Mouse (Mus musculus) heart, embryonic 13.5 days (tissue): ENCODE results near the gene Plagl1. TPM values are rescaled to one million over a fixed set of nuclear protein-coding genes. Genes with fewer than 3 reads are reported as not detected.
"Not testable (repeated sequence)": the region's sequence is repeated elsewhere in the genome, so short reads cannot be mapped to it uniquely, and the experiment has no call there.

Experiments used
- ATAC-seq: fragments of 200-750 bp; cut with Nextera tagmentation; 2 replicates; pipeline ENCODE4 v1.8.0; 2017; ENCODE audit warnings: moderate TSS enrichment; ENCODE audit not compliant: insufficient number of reproducible peaks, low FRiP score, low TSS enrichment; ENCODE audit errors: extremely low read depth
- H3K27ac ChIP-seq: fragments of 300-500 bp; sonication (generic); replicated peaks from 2 replicates; pipeline ENCODE4 v1.5.1; 2015; ENCODE audit warnings: moderate library complexity, mild to moderate bottlenecking, inconsistent platforms
- H3K27me3 ChIP-seq: fragments of 300-500 bp; sonication (generic); replicated peaks from 2 replicates; pipeline ENCODE4 v1.6.1; 2015; ENCODE audit warnings: mild to moderate bottlenecking, inconsistent platforms
- H3K36me3 ChIP-seq: fragments of 300-500 bp; sonication (generic); 2 replicates; pipeline ENCODE4 v1.6.1; 2015; ENCODE audit warnings: mild to moderate bottlenecking, inconsistent platforms
- H3K4me1 ChIP-seq: fragments of 300-500 bp; sonication (generic); 2 replicates; pipeline ENCODE4 v1.6.1; 2015; ENCODE audit warnings: inconsistent platforms
- H3K4me2 ChIP-seq: fragments of 300-500 bp; sonication (generic); 2 replicates; pipeline ENCODE4 v1.6.1; 2015; ENCODE audit warnings: inconsistent platforms, mild to moderate bottlenecking, moderate library complexity
- H3K4me3 ChIP-seq: fragments of 300-500 bp; sonication (generic); 2 replicates; pipeline ENCODE4 v1.5.1; 2015; ENCODE audit warnings: moderate library complexity, mild to moderate bottlenecking, inconsistent platforms
- H3K9ac ChIP-seq: fragments of 300-500 bp; sonication (generic); 2 replicates; pipeline ENCODE4 v1.6.1; 2015; ENCODE audit warnings: inconsistent platforms, mild to moderate bottlenecking, moderate library complexity
- H3K9me3 ChIP-seq: fragments of 300-500 bp; sonication (generic); 2 replicates; pipeline ENCODE4 v1.6.1; 2016; ENCODE audit warnings: inconsistent platforms
- WGBS: fragments of 180-500 bp; shearing (Covaris S2); methylation state at CpG from one replicate; pipeline ENCODE4 v1.1.7; 2015; ENCODE audit warnings: mixed read lengths; 5-methylcytosine and 5-hydroxymethylcytosine counted together
- polyA plus RNA-seq: library from polyadenylated mRNA; unstranded; fragments of >200 nt; fragmentation: Nextera tagmentation; extraction: Ambion mirVana; gene quantifications from 2 replicates; pipeline ENCODE4 v1.2.1, GENCODE M21; 2015

The Plagl1 gene
- polyA plus RNA-seq, result 202 and 217 TPM in 2 replicates

DNA sequence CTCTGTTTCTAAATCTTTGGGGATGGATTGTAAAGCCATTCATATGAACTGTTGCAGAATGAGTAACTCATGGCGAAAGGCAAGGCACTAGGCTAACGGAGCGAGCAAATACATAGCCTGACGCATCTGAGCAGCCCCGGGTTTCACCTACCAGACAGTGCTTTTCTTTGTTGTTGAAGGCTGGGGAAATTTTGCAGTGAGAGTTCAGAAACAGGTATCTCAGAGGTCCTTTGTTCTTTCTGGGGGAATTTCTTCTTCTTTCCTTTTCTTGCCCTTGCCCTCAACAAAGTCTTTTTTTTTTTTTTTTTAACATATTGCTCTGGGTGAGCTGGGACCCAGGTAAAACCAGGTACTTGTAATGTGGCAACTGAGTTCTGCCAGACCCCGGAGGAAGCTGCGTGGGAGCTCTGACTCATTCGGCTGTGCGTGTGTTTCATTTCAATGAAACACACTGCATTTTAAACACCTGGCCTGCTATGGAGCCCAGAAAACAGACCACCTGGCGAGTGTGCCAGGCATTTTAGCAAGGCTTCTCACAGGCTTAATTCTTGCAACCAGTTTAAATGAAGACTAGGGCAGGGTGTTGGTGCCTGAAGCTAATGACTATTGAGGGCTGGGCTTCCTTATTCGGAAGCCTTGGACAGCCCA is at the start of gene Plagl1:
Plagl1 (plus strand) TSS at position 484 of the 648 bp plus-strand sequence.
- Histone ChIP-seq H3K4me3 (peak within 1 kb of the TSS; percentile 50), H3K27ac (no peak within 1 kb of the TSS), H3K36me3 (no peaks in the 10 kb centered on the region), H3K9ac (peak within 1 kb of the TSS; percentile 63), H3K4me1 (peaks cover 12% of the 10 kb centered on the region), H3K27me3 (peaks cover 45% of the 10 kb centered on the region), H3K4me2 (peak within 1 kb of the TSS; percentile 76), H3K9me3 (no peaks in the 10 kb centered on the region)
- ATAC-seq, result no peak
- WGBS, result 56% methylated on average over 11 of the region's 11 CpGs

DNA sequence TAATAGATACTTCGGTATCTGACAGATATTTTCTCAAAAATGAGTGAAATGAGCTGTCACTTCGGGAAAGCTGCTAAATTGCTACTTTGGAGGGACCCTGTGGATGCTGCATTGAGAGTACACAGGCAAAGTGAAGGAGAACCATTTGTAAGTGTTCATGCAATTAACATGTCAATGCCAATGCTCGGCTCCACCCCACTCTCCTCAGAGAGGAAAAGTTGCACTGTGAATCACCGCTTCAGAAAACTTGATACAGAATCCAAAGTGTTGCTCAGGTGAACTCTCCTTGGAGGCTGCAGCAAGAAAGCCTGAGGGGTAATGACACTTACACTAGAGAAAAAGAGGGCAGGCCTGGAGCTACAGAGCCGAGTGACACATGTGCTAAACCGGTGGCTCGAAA is 46.3 kb upstream of the Plagl1 start:
- 74% methylated on average over 7 of the region's 7 CpGs for whole genome bisulfite sequencing
- no peaks in the 10 kb centered on the region for H3K27me3 ChIP-seq
- no peak overlapping the region for H3K4me3 ChIP-seq
- H3K27ac ChIP-seq, result no peak overlapping the region
- no peak for ATAC-seq
- peaks cover 13% of the 10 kb centered on the region for H3K4me1 ChIP-seq
- H3K9ac ChIP-seq, result no peak overlapping the region
- peaks cover 12% of the 10 kb centered on the region for H3K36me3 ChIP-seq
- no peaks in the 10 kb centered on the region for H3K9me3 ChIP-seq
- H3K4me2 ChIP-seq, result no peak overlapping the region

DNA sequence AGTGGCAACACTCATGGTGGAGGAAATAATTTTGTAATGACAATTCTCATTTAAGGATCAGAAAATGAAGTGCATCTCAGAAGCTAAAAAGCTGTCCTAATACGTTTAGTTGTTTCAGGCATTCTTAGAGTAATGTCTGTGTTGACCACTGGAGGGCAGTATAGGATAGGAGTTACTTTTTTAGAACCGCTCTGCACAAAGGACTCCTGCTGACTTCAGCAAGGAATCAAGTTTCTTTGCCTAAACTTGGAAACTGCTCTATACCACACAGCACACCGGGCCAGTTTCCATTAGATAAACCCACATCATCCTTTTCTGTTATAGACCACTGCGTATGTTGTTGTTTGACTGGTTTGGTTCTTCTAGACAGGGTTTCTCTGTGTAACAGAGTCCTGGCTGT is 43.7 kb upstream of the Plagl1 start:
- Histone ChIP-seq H3K36me3 (no peaks in the 10 kb centered on the region), H3K27me3 (no peaks in the 10 kb centered on the region), H3K4me3 (no peak overlapping the region), H3K9ac (no peak overlapping the region), H3K4me1 (no peaks in the 10 kb centered on the region), H3K27ac (no peak overlapping the region), H3K9me3 (no peaks in the 10 kb centered on the region), H3K4me2 (no peak overlapping the region)
- no peak for ATAC-seq
- WGBS, result 22% methylated on average over 4 of the region's 4 CpGs

DNA sequence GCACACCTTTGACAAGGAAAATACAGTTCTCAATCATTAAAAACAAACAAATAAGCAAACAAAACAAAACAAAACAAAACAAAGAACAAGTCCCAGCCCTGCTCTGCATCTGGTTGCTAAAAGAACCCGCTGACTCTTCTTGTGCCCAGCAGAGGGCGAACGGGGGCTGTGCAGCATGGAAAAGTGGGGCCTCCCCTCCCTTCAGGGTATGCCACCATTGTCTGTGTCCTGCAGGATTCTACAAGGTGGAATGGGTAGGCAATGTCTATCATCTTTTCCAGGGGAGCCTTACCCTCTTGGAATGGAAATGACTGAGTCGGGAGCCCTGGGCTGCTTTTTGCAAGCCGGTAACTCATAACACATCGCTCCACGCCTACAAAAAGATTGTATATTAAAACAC is 41.8 kb upstream of the Plagl1 start:
- Histone ChIP-seq H3K4me2 (no peak overlapping the region), H3K36me3 (no peaks in the 10 kb centered on the region), H3K9ac (no peak overlapping the region), H3K9me3 (no peaks in the 10 kb centered on the region), H3K27me3 (no peaks in the 10 kb centered on the region), H3K4me1 (peaks cover 8% of the 10 kb centered on the region; the same call in 1 of the 2 replicates), H3K27ac (no peak overlapping the region), H3K4me3 (no peak overlapping the region)
- 60% methylated on average over 7 of the region's 7 CpGs for WGBS
- ATAC-seq, result no peak

GRCm38 (mm10) chr10:13019026-13019425 is 41.3 kb upstream of the Plagl1 start:
- Histone ChIP-seq H3K9me3 (no peaks in the 10 kb centered on the region), H3K36me3 (no peaks in the 10 kb centered on the region), H3K4me3 (no peak overlapping the region), H3K27ac (no peak overlapping the region), H3K4me2 (no peak overlapping the region), H3K4me1 (peaks cover 8% of the 10 kb centered on the region; the same call in 1 of the 2 replicates), H3K9ac (no peak overlapping the region), H3K27me3 (no peaks in the 10 kb centered on the region)
- ATAC-seq, result no peak
- WGBS, result 79% methylated on average over 5 of the region's 5 CpGs

GRCm38 (mm10) chr10:13022103-13022502 is 38.2 kb upstream of the Plagl1 start:
- Histone ChIP-seq H3K9ac (no peak overlapping the region), H3K9me3 (no peaks in the 10 kb centered on the region), H3K4me3 (no peak overlapping the region), H3K27me3 (no peaks in the 10 kb centered on the region), H3K27ac (0 out of 2 replicates have a peak overlapping the region, but pooled peaks have one; percentile 3), H3K4me2 (no peak overlapping the region), H3K36me3 (no peaks in the 10 kb centered on the region), H3K4me1 (peaks cover 8% of the 10 kb centered on the region; the same call in 1 of the 2 replicates)
- ATAC-seq, result no peak
- WGBS, result 88% methylated on average over 4 of the region's 4 CpGs

GRCm38 (mm10) chr10:13023985-13024384 is 36.3 kb upstream of the Plagl1 start:
- ATAC-seq, H3K27ac ChIP-seq, H3K9me3 ChIP-seq, H3K9ac ChIP-seq, H3K4me2 ChIP-seq, H3K4me1 ChIP-seq, H3K36me3 ChIP-seq, H3K4me3 ChIP-seq, H3K27me3 ChIP-seq: not testable (repeated sequence)
- WGBS, result 62% methylated on average over 3 of the region's 3 CpGs

- Histone ChIP-seq H3K27me3 (no peaks in the 10 kb centered on the region), H3K4me1 (0 out of 2 replicates have a peak, but pooled peaks cover under 1% of the 10 kb centered on the region), H3K4me3 (no peak overlapping the region), H3K9ac (no peak overlapping the region), H3K9me3 (no peaks in the 10 kb centered on the region), H3K27ac (no peak overlapping the region), H3K4me2 (no peak overlapping the region), H3K36me3 (no peaks in the 10 kb centered on the region)
- no peak for ATAC-seq
- 77% methylated on average over 5 of the region's 5 CpGs for WGBS
Measured at GRCm38 (mm10) chr10:13027702-13028101, 32.6 kb upstream of the Plagl1 start.

GRCm38 (mm10) chr10:13028215-13028614 is 32.1 kb upstream of the Plagl1 start:
- no peak overlapping the region for H3K9ac ChIP-seq
- no peak overlapping the region for H3K4me2 ChIP-seq
- H3K36me3 ChIP-seq, result no peaks in the 10 kb centered on the region
- H3K9me3 ChIP-seq, result no peaks in the 10 kb centered on the region
- 71% methylated on average over 1 of the region's 1 CpGs for WGBS
- H3K4me1 ChIP-seq, result no peaks in the 10 kb centered on the region
- no peak overlapping the region for H3K27ac ChIP-seq
- H3K27me3 ChIP-seq, result no peaks in the 10 kb centered on the region
- H3K4me3 ChIP-seq, result no peak overlapping the region
- no peak for ATAC-seq

DNA sequence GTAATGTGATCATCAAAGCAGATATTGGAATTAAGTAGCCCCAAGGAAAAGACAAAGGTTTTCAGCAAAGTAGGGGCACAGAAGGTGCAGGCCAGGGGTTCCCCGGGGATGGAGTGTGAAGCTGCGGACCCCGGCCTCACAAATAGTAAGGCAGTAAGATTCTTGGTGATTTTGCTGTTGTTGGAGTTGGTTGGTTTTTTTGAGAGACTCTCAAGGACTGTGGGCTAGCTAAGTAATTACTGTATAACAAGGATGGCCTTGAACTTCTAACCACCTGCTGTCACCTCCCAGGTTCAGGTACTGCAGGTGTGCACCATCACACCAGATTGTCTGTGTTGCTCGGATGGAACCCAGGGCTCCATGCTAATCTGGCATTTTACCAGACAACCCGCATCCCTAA is 30.9 kb upstream of the Plagl1 start:
- no peaks in the 10 kb centered on the region for H3K36me3 ChIP-seq
- no peak overlapping the region for H3K27ac ChIP-seq
- H3K4me3 ChIP-seq, result no peak overlapping the region
- ATAC-seq, result no peak
- H3K4me2 ChIP-seq, result no peak overlapping the region
- no peak overlapping the region for H3K9ac ChIP-seq
- WGBS, result 85% methylated on average over 5 of the region's 5 CpGs
- H3K9me3 ChIP-seq, result no peaks in the 10 kb centered on the region
- no peaks in the 10 kb centered on the region for H3K4me1 ChIP-seq
- H3K27me3 ChIP-seq, result no peaks in the 10 kb centered on the region

GRCm38 (mm10) chr10:13035270-13035669 is 25.0 kb upstream of the Plagl1 start:
- ATAC-seq, result no peak
- no peak overlapping the region for H3K9ac ChIP-seq
- 81% methylated on average over 3 of the region's 3 CpGs for WGBS
- H3K4me2 ChIP-seq, result no peak overlapping the region
- H3K27me3 ChIP-seq, result no peaks in the 10 kb centered on the region
- H3K36me3 ChIP-seq, result no peaks in the 10 kb centered on the region
- H3K4me3 ChIP-seq, result no peak overlapping the region
- no peak overlapping the region for H3K27ac ChIP-seq
- H3K9me3 ChIP-seq, result peaks cover 3% of the 10 kb centered on the region; the same call in 1 of the 2 replicates
- H3K4me1 ChIP-seq, result no peaks in the 10 kb centered on the region

DNA sequence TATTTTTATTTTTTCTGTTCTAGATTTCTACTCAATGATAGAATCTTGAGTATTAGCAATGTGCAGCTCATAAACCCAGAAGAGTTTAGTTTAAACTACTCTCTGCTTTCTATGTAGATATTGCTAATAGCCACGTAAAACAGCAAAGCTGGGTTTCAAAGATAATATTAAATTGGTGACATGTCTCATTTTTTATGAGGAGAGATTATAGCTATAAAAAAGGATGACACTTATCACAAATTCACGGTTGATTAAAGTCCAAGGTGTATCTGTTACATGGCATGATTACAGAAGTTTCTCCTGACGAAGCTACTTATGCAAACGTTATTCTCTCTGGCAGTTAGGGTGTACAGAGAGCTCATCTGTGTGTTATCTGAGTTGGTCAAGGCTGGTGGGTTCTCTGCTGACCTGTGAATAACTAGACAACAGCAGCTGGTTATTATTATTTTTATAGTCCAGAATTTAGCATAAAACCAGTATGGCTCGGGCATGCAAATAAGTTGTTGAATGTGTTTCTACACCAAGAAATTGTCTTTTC is 20.6 kb upstream of the Plagl1 start:
- Histone ChIP-seq H3K4me3 (no peak overlapping the region), H3K9me3 (peaks cover 3% of the 10 kb centered on the region; the same call in 1 of the 2 replicates), H3K27ac (no peak overlapping the region), H3K27me3 (no peaks in the 10 kb centered on the region), H3K4me1 (no peaks in the 10 kb centered on the region), H3K36me3 (no peaks in the 10 kb centered on the region), H3K4me2 (no peak overlapping the region), H3K9ac (no peak overlapping the region)
- WGBS, result 76% methylated on average over 5 of the region's 5 CpGs
- no peak for ATAC-seq
